Mouse (Mus musculus) embryonic facial prominence, embryonic 15.5 days (tissue): ENCODE data around the gene 6030468B19Rik. TPM values are rescaled to one million over a fixed set of nuclear protein-coding genes. Genes with fewer than 3 reads are reported as not detected.
A peak's percentile ranks its signal among the peaks of the same experiment; 100 is the strongest.

ENCODE experiments used
- ATAC-seq: fragments of 200-750 bp; cut with Nextera tagmentation; 2 replicates; pipeline ENCODE4 v1.8.0; 2017; ENCODE audit warnings: low read depth, moderate TSS enrichment; ENCODE audit not compliant: insufficient number of reproducible peaks, low FRiP score, low TSS enrichment
- H3K27ac ChIP-seq: fragments of 300-500 bp; sonication (generic); replicated peaks from 2 replicates; pipeline ENCODE4 v1.5.1; 2015; ENCODE audit warnings: mild to moderate bottlenecking, inconsistent platforms
- H3K27me3 ChIP-seq: fragments of 300-500 bp; sonication (generic); 2 replicates; pipeline ENCODE4 v1.6.1; 2015; ENCODE audit warnings: inconsistent platforms
- H3K36me3 ChIP-seq: fragments of 300-500 bp; sonication (generic); 2 replicates; pipeline ENCODE4 v1.6.1; 2015; ENCODE audit warnings: mild to moderate bottlenecking, inconsistent platforms
- H3K4me1 ChIP-seq: fragments of 300-500 bp; sonication (generic); 2 replicates; pipeline ENCODE4 v1.6.1; 2015; ENCODE audit warnings: inconsistent platforms
- H3K4me2 ChIP-seq: fragments of 300-500 bp; sonication (generic); replicated peaks from 2 replicates; pipeline ENCODE4 v1.6.1; 2015; ENCODE audit warnings: mild to moderate bottlenecking, inconsistent platforms
- H3K4me3 ChIP-seq: fragments of 300-500 bp; sonication (generic); replicated peaks from 2 replicates; pipeline ENCODE4 v1.5.1; 2015; ENCODE audit warnings: mild to moderate bottlenecking, inconsistent platforms
- H3K9ac ChIP-seq: fragments of 300-500 bp; sonication (generic); 2 replicates; pipeline ENCODE4 v1.6.1; 2015; ENCODE audit warnings: inconsistent platforms
- H3K9me3 ChIP-seq: fragments of 300-500 bp; sonication (generic); replicated peaks from 2 replicates; pipeline ENCODE4 v1.6.1; 2016; ENCODE audit warnings: inconsistent platforms
- WGBS: fragments of 180-500 bp; shearing (Covaris S2); methylation state at CpG from one replicate; pipeline ENCODE4 v1.1.7; 2015; 5-methylcytosine and 5-hydroxymethylcytosine counted together
- polyA plus RNA-seq: library from polyadenylated mRNA; unstranded; fragments of >200 nt; fragmentation: Nextera tagmentation; extraction: Ambion mirVana; gene quantifications from 2 replicates; pipeline ENCODE4 v1.2.1, GENCODE M21; 2015

Gene 6030468B19Rik
- polyA plus RNA-seq = 0.25 TPM in 1 of 2 replicates, not detected in the other

- Histone ChIP-seq H3K4me1 (peaks cover 7% of the 10 kb centered on the region), H3K4me2 (no peak within 1 kb of the TSS), H3K9ac (no peak within 1 kb of the TSS), H3K27ac (no peak within 1 kb of the TSS), H3K36me3 (no peaks in the 10 kb centered on the region), H3K9me3 (no peaks in the 10 kb centered on the region), H3K27me3 (no peaks in the 10 kb centered on the region), H3K4me3 (no peak within 1 kb of the TSS)
- ATAC-seq = no peak
- WGBS = 53% methylated on average over 9 of the region's 9 CpGs
These were observed at the start of gene 6030468B19Rik for GRCm38 (mm10) chr11:117797511-117798159. TSS of gene 6030468B19Rik (plus strand) at chr11:117797660.

DNA sequence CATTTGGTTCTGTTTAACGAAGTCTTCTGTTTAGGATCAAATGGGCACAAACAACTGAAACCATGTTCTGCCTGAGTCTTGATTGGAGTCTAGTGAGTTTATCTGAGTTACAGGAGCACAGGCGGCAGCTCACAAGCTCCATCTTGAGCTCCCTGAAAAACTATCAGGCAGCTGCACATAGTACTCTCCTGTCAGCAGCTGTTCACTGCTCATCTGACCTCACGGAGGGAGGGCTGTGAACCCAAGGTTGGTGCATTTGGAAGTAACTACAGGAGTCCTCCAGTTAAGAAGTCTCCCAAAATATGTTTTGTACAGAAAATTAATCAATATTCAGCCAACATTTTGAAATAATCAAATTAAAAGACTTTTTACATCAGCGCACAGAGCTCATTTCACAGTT lies 48.8 kb upstream of the 6030468B19Rik start:
- Histone ChIP-seq H3K4me2 (no peak overlapping the region), H3K9ac (no peak overlapping the region), H3K4me1 (peaks cover 2% of the 10 kb centered on the region; the same call in 1 of the 2 replicates), H3K27me3 (no peaks in the 10 kb centered on the region), H3K36me3 (peaks cover 91% of the 10 kb centered on the region), H3K9me3 (no peaks in the 10 kb centered on the region), H3K4me3 (no peak overlapping the region), H3K27ac (no peak overlapping the region)
- 80% methylated on average over 4 of the region's 4 CpGs for WGBS
- ATAC-seq = no peak

DNA sequence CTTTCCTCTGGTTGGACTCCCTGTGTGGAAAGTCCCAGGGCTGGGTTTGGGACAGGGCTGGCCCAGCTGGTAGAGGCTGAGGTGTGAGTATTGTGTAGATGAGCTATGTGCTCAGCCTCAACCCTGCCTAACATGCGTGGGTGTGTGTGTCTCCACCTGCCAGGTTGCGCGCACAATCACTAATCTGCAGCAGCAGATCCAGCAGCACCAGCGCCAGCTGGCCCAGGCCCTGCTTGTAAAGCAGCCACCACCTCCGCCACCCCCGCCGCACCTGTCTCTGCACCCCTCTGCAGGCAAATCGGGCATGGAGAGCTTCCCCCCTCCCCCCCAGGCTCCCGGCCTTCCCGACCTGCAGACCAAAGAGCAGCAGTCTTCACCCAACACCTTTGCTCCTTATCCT lies 48.0 kb upstream of the 6030468B19Rik start:
- WGBS = 95% methylated on average over 10 of the region's 10 CpGs
- peaks cover 92% of the 10 kb centered on the region for H3K36me3 ChIP-seq
- ATAC-seq = no peak

DNA sequence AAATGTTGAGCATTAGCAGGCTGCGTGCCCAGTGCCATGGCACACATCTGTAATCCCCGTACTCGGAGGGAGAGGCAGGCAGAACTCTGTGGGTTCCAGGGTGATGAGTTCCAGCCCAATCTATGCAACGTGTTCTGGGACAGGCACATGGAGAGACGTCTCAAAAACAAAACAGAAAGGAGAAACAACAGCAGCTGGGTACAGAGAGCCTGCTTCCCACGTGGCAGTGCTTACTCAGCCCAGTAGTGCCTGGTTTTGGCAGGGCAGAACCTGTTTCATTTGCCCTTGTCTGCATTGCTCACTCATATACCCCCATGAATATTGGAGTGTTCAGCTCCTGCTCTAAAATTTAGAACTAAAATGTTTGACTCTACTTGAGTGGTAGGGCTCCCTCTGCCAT lies 45.9 kb upstream of the 6030468B19Rik start:
- WGBS = 83% methylated on average over 6 of the region's 6 CpGs
- ATAC-seq = no peak
- no peak overlapping the region for H3K27ac ChIP-seq
- peaks cover 92% of the 10 kb centered on the region for H3K36me3 ChIP-seq
- H3K9me3 ChIP-seq = no peaks in the 10 kb centered on the region
- H3K27me3 ChIP-seq = no peaks in the 10 kb centered on the region
- no peaks in the 10 kb centered on the region for H3K4me1 ChIP-seq
- H3K4me3 ChIP-seq = no peak overlapping the region
- H3K9ac ChIP-seq = no peak overlapping the region
- H3K4me2 ChIP-seq = no peak overlapping the region

More for the DNA sequence above, 48.0 kb upstream of the 6030468B19Rik start:
- no peaks in the 10 kb centered on the region for H3K9me3 ChIP-seq
- no peaks in the 10 kb centered on the region for H3K27me3 ChIP-seq
- H3K4me3 ChIP-seq = no peak overlapping the region
- no peak overlapping the region for H3K9ac ChIP-seq
- no peaks in the 10 kb centered on the region for H3K4me1 ChIP-seq
- no peak overlapping the region for H3K27ac ChIP-seq
- no peak overlapping the region for H3K4me2 ChIP-seq

DNA sequence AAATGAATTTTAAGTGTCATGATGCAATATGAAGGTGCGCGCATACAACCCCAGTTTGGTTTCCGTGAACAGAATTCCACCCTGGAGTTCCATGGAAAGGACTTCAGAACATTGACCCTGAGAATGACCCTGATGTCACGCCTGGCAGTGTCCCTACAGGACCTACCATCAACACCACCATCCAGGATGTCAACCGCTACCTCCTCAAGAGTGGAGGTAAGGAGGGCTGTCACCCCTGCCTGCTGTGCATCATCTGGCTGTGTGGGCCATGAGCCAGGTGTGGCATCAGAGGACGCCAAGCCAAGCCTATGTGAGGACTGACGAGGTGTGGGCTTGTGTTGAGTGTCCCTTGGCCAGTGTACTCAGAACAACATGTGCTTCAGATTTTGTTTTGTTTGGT lies 41.6 kb upstream of the 6030468B19Rik start:
- WGBS = 97% methylated on average over 7 of the region's 7 CpGs
- ATAC-seq = no peak
- Histone ChIP-seq H3K9ac (no peak overlapping the region), H3K36me3 (peaks cover 96% of the 10 kb centered on the region), H3K27me3 (no peaks in the 10 kb centered on the region), H3K4me3 (no peak overlapping the region), H3K27ac (no peak overlapping the region), H3K4me2 (no peak overlapping the region), H3K4me1 (0 out of 2 replicates have a peak, but pooled peaks cover 5% of the 10 kb centered on the region), H3K9me3 (no peaks in the 10 kb centered on the region)

GRCm38 (mm10) chr11:117759267-117759666 lies 38.2 kb upstream of the 6030468B19Rik start:
- Histone ChIP-seq H3K36me3 (peaks cover 82% of the 10 kb centered on the region), H3K9me3 (no peaks in the 10 kb centered on the region), H3K27ac (no peak overlapping the region), H3K27me3 (no peaks in the 10 kb centered on the region), H3K4me3 (no peak overlapping the region), H3K4me1 (0 out of 2 replicates have a peak, but pooled peaks cover 5% of the 10 kb centered on the region), H3K4me2 (no peak overlapping the region), H3K9ac (no peak overlapping the region)
- ATAC-seq = no peak
- WGBS = 96% methylated on average over 10 of the region's 10 CpGs

- Histone ChIP-seq H3K36me3 (peaks cover 81% of the 10 kb centered on the region), H3K4me3 (no peak overlapping the region), H3K9ac (no peak overlapping the region), H3K27ac (no peak overlapping the region), H3K9me3 (no peaks in the 10 kb centered on the region), H3K4me1 (0 out of 2 replicates have a peak, but pooled peaks cover 5% of the 10 kb centered on the region), H3K4me2 (no peak overlapping the region), H3K27me3 (no peaks in the 10 kb centered on the region)
- ATAC-seq = no peak
- WGBS = 89% methylated on average over 26 of the region's 26 CpGs
These were observed 36.9 kb upstream of the 6030468B19Rik start for GRCm38 (mm10) chr11:117760374-117761119.

DNA sequence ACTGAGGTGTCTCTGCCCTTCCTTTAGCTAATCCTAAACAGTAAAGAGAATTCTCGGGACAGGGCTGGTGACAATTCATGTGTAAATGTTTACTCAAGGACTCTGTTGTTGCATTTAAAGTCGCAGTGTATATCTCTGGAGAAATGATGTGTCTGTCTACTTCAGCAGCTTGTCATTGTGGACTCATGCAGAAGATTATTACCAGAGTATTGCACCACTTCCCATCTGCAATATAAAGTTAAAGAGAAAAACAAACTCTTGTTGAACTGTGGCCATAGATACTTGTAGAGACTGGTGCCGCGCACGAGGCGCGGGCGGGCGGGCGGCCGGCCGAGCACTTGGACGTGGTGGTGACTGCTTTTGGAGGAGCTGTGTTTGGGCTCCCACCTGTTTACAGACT lies 35.7 kb upstream of the 6030468B19Rik start:
- Histone ChIP-seq H3K27ac (no peak overlapping the region), H3K36me3 (peaks cover 78% of the 10 kb centered on the region), H3K9me3 (no peaks in the 10 kb centered on the region), H3K27me3 (no peaks in the 10 kb centered on the region), H3K4me1 (0 out of 2 replicates have a peak, but pooled peaks cover 5% of the 10 kb centered on the region), H3K9ac (no peak overlapping the region), H3K4me3 (no peak overlapping the region), H3K4me2 (no peak overlapping the region)
- WGBS = 88% methylated on average over 13 of the region's 13 CpGs
- ATAC-seq = no peak

GRCm38 (mm10) chr11:117762246-117762645 lies 35.2 kb upstream of the 6030468B19Rik start:
- no peaks in the 10 kb centered on the region for H3K9me3 ChIP-seq
- ATAC-seq = no peak
- H3K9ac ChIP-seq = no peak overlapping the region
- H3K4me1 ChIP-seq = 0 out of 2 replicates have a peak, but pooled peaks cover 5% of the 10 kb centered on the region
- no peaks in the 10 kb centered on the region for H3K27me3 ChIP-seq
- H3K4me3 ChIP-seq = no peak overlapping the region
- no peak overlapping the region for H3K4me2 ChIP-seq
- H3K36me3 ChIP-seq = peaks cover 74% of the 10 kb centered on the region
- WGBS = 84% methylated on average over 12 of the region's 12 CpGs
- H3K27ac ChIP-seq = no peak overlapping the region

DNA sequence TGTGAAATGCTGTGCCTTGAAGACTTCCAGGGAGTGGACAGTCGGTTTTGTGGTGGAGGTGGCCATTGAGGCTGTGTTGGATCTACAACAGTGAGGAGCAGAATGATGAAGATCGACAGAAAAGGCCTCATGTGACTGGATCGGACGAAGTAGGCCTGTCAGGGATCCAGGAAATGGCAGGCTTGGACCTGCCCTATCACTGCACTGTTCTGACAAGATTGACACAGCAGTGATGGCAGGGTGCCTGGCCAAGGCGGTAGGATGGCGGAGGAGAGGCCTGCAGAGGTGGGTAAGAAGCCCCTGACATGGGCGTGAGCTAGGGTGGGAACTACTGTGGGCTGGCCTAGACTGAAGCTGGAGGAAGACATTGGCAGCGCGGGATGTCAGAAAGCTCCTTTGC lies 33.1 kb upstream of the 6030468B19Rik start:
- H3K9ac ChIP-seq = no peak overlapping the region
- peaks cover 54% of the 10 kb centered on the region for H3K36me3 ChIP-seq
- H3K4me3 ChIP-seq = no peak overlapping the region
- WGBS = 75% methylated on average over 9 of the region's 9 CpGs
- ATAC-seq = no peak
- 0 out of 2 replicates have a peak overlapping the region, but pooled peaks have one; percentile 28 for H3K27ac ChIP-seq
- no peaks in the 10 kb centered on the region for H3K27me3 ChIP-seq
- no peak overlapping the region for H3K4me2 ChIP-seq
- no peaks in the 10 kb centered on the region for H3K9me3 ChIP-seq
- H3K4me1 ChIP-seq = peaks cover 5% of the 10 kb centered on the region; the same call in 1 of the 2 replicates

GRCm38 (mm10) chr11:117765361-117765760 lies 32.1 kb upstream of the 6030468B19Rik start:
- H3K4me3 ChIP-seq = no peak overlapping the region
- H3K4me1 ChIP-seq = peaks cover 3% of the 10 kb centered on the region; the same call in 1 of the 2 replicates
- no peak overlapping the region for H3K9ac ChIP-seq
- ATAC-seq = no peak
- H3K27me3 ChIP-seq = no peaks in the 10 kb centered on the region
- H3K27ac ChIP-seq = no peak overlapping the region
- no peaks in the 10 kb centered on the region for H3K9me3 ChIP-seq
- WGBS = 88% methylated on average over 5 of the region's 5 CpGs
- H3K36me3 ChIP-seq = peaks cover 43% of the 10 kb centered on the region
- no peak overlapping the region for H3K4me2 ChIP-seq
